Comparison of ENCODE assay signal across 21 mouse cellular contexts in the genomic region with DNA sequence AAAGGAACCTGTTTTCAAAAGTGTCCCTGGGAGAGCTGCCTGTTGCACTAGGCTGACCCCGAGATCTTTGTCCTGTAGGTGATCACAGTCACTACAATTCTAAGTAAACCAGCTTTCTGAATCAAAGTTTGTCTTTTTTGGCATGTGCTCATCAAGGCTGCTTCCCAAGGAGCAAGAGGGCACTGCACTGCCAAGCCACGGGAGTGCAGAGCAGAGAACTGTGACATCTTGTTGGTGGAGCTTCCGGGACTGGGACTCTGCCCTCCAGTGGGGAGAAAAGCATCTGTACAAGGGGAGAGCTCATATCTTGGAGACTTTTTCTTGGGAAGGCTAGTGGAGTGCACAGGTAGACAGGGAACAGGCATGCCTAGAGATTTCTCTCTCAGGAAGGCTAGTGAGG. TPM values are rescaled to one million over a fixed set of nuclear protein-coding genes. Genes with fewer than 3 reads are reported as not detected.
A peak's percentile ranks its signal among the peaks of the same experiment; 100 is the strongest.
DNase-seq lines count a peak whose midpoint lies in the region; ATAC-seq and TF ChIP-seq lines count a peak whose summit lies in the region.
"Had no signal": no experiment of that assay in that cellular context is flagged by ENCODE, and none has a peak within 500 bp of the region (broad histone marks: within the 10 kb centered on the region; RNA-seq: fewer than 3 reads in every experiment).

No protein-coding gene starts in this region.

- peak; percentile 82 for DNase-seq in kidney, adult 11 months
- DNase-seq in midbrain, postnatal 0 days (ENCODE audit: low spot score) = no peak
- DNase-seq in midbrain, embryonic 14.5 days = no peak
- no peak for DNase-seq in kidney, postnatal 0 days (ENCODE audit: low spot score)
- DNase-seq in stomach, postnatal 0 days (ENCODE audit: low spot score) = no peak
- no peak for DNase-seq in heart, embryonic 10.5 days (ENCODE audit: low spot score)
- no peak for DNase-seq in embryo, embryonic 10.5 days (ENCODE audit: low spot score)
- DNase-seq: cerebellum, adult 8-10 months; forebrain, postnatal 0 days; layer of hippocampus, adult 9-11 months; lung, adult 2 months; right cerebral cortex, postnatal 4 days; thymus, postnatal 36 days had no signal

- H3K4me2 ChIP-seq in kidney, embryonic 15.5 days = no peak overlapping the region
- H3K4me2 ChIP-seq in midbrain, postnatal 0 days (ENCODE audit: low read depth, low read length, poor library complexity, severe bottlenecking) = no peak overlapping the region
- no peak overlapping the region for H3K4me2 ChIP-seq in midbrain, embryonic 14.5 days (ENCODE audit: low read length)
- no peak overlapping the region for H3K4me2 ChIP-seq in kidney, postnatal 0 days (ENCODE audit: low read length)
- no peak overlapping the region for H3K4me2 ChIP-seq in stomach, postnatal 0 days (replicated peaks; ENCODE audit: low read depth)
- H3K4me2 ChIP-seq: liver, embryonic 12.5 days; midbrain, embryonic 11.5 days; neural tube, embryonic 12.5 days had no signal

- no peaks in the 10 kb centered on the region for H3K9me3 ChIP-seq in kidney, embryonic 15.5 days (replicated peaks)
- no peaks in the 10 kb centered on the region for H3K9me3 ChIP-seq in midbrain, postnatal 0 days (ENCODE audit: low read length)
- no peaks in the 10 kb centered on the region for H3K9me3 ChIP-seq in midbrain, embryonic 14.5 days (ENCODE audit: control insufficient read depth, low read length)
- no peaks in the 10 kb centered on the region for H3K9me3 ChIP-seq in kidney, postnatal 0 days (replicated peaks; ENCODE audit: low read length)
- no peaks in the 10 kb centered on the region for H3K9me3 ChIP-seq in stomach, postnatal 0 days (ENCODE audit: control insufficient read depth, low read length)
- H3K9me3 ChIP-seq in heart, embryonic 10.5 days = no peaks in the 10 kb centered on the region
- H3K9me3 ChIP-seq: forebrain, embryonic 10.5 days; limb, embryonic 10.5 days; liver, embryonic 12.5 days; neural tube, embryonic 12.5 days had no signal

- H3K9ac ChIP-seq in kidney, embryonic 15.5 days = no peak overlapping the region
- H3K9ac ChIP-seq in midbrain, postnatal 0 days (replicated peaks; ENCODE audit: low read length, poor library complexity, severe bottlenecking) = no peak overlapping the region
- H3K9ac ChIP-seq in midbrain, embryonic 14.5 days (replicated peaks; ENCODE audit: low read length) = no peak overlapping the region
- H3K9ac ChIP-seq in kidney, postnatal 0 days (ENCODE audit: low read depth, low read length) = no peak overlapping the region
- H3K9ac ChIP-seq in stomach, postnatal 0 days (ENCODE audit: low read length) = no peak overlapping the region
- H3K9ac ChIP-seq: forebrain, postnatal 0 days; liver, embryonic 12.5 days; neural tube, embryonic 12.5 days had no signal

- no peak overlapping the region for H3K27ac ChIP-seq in kidney, embryonic 15.5 days
- H3K27ac ChIP-seq in midbrain, postnatal 0 days (ENCODE audit: low read depth, low read length) = no peak overlapping the region
- no peak overlapping the region for H3K27ac ChIP-seq in midbrain, embryonic 14.5 days (replicated peaks; ENCODE audit: low read depth, low read length)
- H3K27ac ChIP-seq in kidney, postnatal 0 days = no peak overlapping the region
- H3K27ac ChIP-seq in stomach, postnatal 0 days (replicated peaks) = peak overlapping the region; percentile 64; the same call in 1 of the 2 replicates
- no peak overlapping the region for H3K27ac ChIP-seq in heart, embryonic 10.5 days
- H3K27ac ChIP-seq: forebrain, embryonic 10.5 days; left cerebral cortex, adult 2 months; limb, embryonic 10.5 days; liver, embryonic 12.5 days; neural tube, embryonic 12.5 days had no signal

- no peak for ATAC-seq in kidney, embryonic 15.5 days (replicated peaks; ENCODE audit: low FRiP score)
- ATAC-seq in midbrain, postnatal 0 days (ENCODE audit: low FRiP score) = no peak
- no peak for ATAC-seq in midbrain, embryonic 14.5 days (ENCODE audit: low FRiP score, low TSS enrichment)
- no peak for ATAC-seq in kidney, postnatal 0 days (replicated peaks; ENCODE audit: low FRiP score, low read depth)
- ATAC-seq in stomach, postnatal 0 days (ENCODE audit: low FRiP score, low TSS enrichment) = 0 out of 2 replicates have a peak, but pooled peaks have one; percentile 50
- ATAC-seq: forebrain, postnatal 0 days; inflammation-experienced regulatory T-cells, adult 6 months; liver, embryonic 12.5 days had no signal

- no peaks in the 10 kb centered on the region for H3K27me3 ChIP-seq in kidney, embryonic 15.5 days
- H3K27me3 ChIP-seq in midbrain, postnatal 0 days (ENCODE audit: insufficient read depth, low read length) = no peaks in the 10 kb centered on the region
- no peaks in the 10 kb centered on the region for H3K27me3 ChIP-seq in midbrain, embryonic 14.5 days (ENCODE audit: control insufficient read depth, insufficient read depth, low read length)
- H3K27me3 ChIP-seq in kidney, postnatal 0 days (ENCODE audit: insufficient read depth, low read length) = no peaks in the 10 kb centered on the region
- no peaks in the 10 kb centered on the region for H3K27me3 ChIP-seq in stomach, postnatal 0 days (ENCODE audit: control insufficient read depth, insufficient read depth, low read length)
- H3K27me3 ChIP-seq in heart, embryonic 10.5 days (ENCODE audit: insufficient read depth, poor library complexity, severe bottlenecking) = no peaks in the 10 kb centered on the region
- H3K27me3 ChIP-seq: liver, embryonic 12.5 days; neural tube, embryonic 12.5 days had no signal

- no peak overlapping the region for H3K4me3 ChIP-seq in kidney, embryonic 15.5 days (replicated peaks)
- no peak overlapping the region for H3K4me3 ChIP-seq in midbrain, postnatal 0 days (ENCODE audit: low read depth, low read length)
- no peak overlapping the region for H3K4me3 ChIP-seq in midbrain, embryonic 14.5 days (replicated peaks; ENCODE audit: low read depth, low read length)
- H3K4me3 ChIP-seq in kidney, postnatal 0 days (replicated peaks; ENCODE audit: low read depth, low read length) = no peak overlapping the region
- H3K4me3 ChIP-seq in stomach, postnatal 0 days (ENCODE audit: low read depth, low read length) = no peak overlapping the region
- H3K4me3 ChIP-seq in heart, embryonic 10.5 days = no peak overlapping the region
- H3K4me3 ChIP-seq: forebrain, embryonic 10.5 days; left cerebral cortex, adult 2 months; limb, embryonic 10.5 days; liver, embryonic 12.5 days; neural tube, embryonic 12.5 days had no signal

- no peaks in the 10 kb centered on the region for H3K4me1 ChIP-seq in kidney, embryonic 15.5 days
- no peaks in the 10 kb centered on the region for H3K4me1 ChIP-seq in midbrain, postnatal 0 days (ENCODE audit: insufficient read depth, low read length)
- H3K4me1 ChIP-seq in midbrain, embryonic 14.5 days (ENCODE audit: control insufficient read depth, insufficient read depth, low read length) = no peaks in the 10 kb centered on the region
- no peaks in the 10 kb centered on the region for H3K4me1 ChIP-seq in kidney, postnatal 0 days (replicated peaks; ENCODE audit: insufficient read depth, low read length)
- no peaks in the 10 kb centered on the region for H3K4me1 ChIP-seq in stomach, postnatal 0 days (replicated peaks; ENCODE audit: control insufficient read depth, insufficient read depth)
- peaks cover 15% of the 10 kb centered on the region for H3K4me1 ChIP-seq in heart, embryonic 10.5 days
- H3K4me1 ChIP-seq: limb, embryonic 10.5 days; liver, embryonic 12.5 days; neural tube, embryonic 12.5 days had no signal

- TF ChIP-seq CTCF in midbrain, postnatal 0 days (IDR thresholded peaks at IDR 0.05) = peak; percentile 7; the same call in 1 of the 2 replicates
- peak; percentile 50 for TF ChIP-seq CTCF in kidney, postnatal 0 days (IDR thresholded peaks at IDR 0.05; ENCODE audit: low read depth)
- peak; percentile 55 for TF ChIP-seq CTCF in stomach, postnatal 0 days (IDR thresholded peaks at IDR 0.05; ENCODE audit: low read depth)

- 57% methylated on average over 3 of the region's 3 CpGs for WGBS in kidney, embryonic 15.5 days
- 58% methylated on average over 3 of the region's 3 CpGs for WGBS in midbrain, postnatal 0 days
- WGBS in midbrain, embryonic 14.5 days = 70% methylated on average over 3 of the region's 3 CpGs
- 53% methylated on average over 3 of the region's 3 CpGs for WGBS in kidney, postnatal 0 days
- WGBS in stomach, postnatal 0 days = 56% methylated on average over 3 of the region's 3 CpGs
- 55% methylated on average over 3 of the region's 3 CpGs for WGBS in heart, embryonic 10.5 days

- no peak for TF ChIP-seq EP300 in stomach, postnatal 0 days (optimal IDR thresholded peaks at IDR 0.05)

- no peaks in the 10 kb centered on the region for H3K36me3 ChIP-seq in kidney, embryonic 15.5 days
- H3K36me3 ChIP-seq in midbrain, postnatal 0 days (ENCODE audit: insufficient read depth, low read length) = no peaks in the 10 kb centered on the region
- H3K36me3 ChIP-seq in midbrain, embryonic 14.5 days (ENCODE audit: control insufficient read depth, insufficient read depth, low read length) = no peaks in the 10 kb centered on the region
- no peaks in the 10 kb centered on the region for H3K36me3 ChIP-seq in kidney, postnatal 0 days (ENCODE audit: insufficient read depth, low read length)
- no peaks in the 10 kb centered on the region for H3K36me3 ChIP-seq in stomach, postnatal 0 days (ENCODE audit: control insufficient read depth, insufficient read depth, low read length)
- no peaks in the 10 kb centered on the region for H3K36me3 ChIP-seq in heart, embryonic 10.5 days
- H3K36me3 ChIP-seq: forebrain, embryonic 10.5 days; limb, embryonic 10.5 days; liver, embryonic 12.5 days; neural tube, embryonic 12.5 days had no signal

RNA-seq across cellular contexts. Expression of gene Ube2e1, which starts 21.9 kb away (rescaled TPM):
- polyA plus RNA-seq in kidney, embryonic 15.5 days (2015; fragmentation: Nextera tagmentation; extraction: Ambion mirVana) = 140 and 148 TPM in 2 replicates
- 45.1 and 45.7 TPM in 2 replicates for total RNA-seq in midbrain, postnatal 0 days (2014; rRNA removed)
- polyA plus RNA-seq in midbrain, postnatal 0 days (2015; fragmentation: Nextera tagmentation; extraction: Ambion mirVana) = 152 TPM in 2 replicates
- polyA plus RNA-seq in midbrain, embryonic 14.5 days (2014; fragmentation: Nextera tagmentation; extraction: Ambion mirVana) = 83.0 and 139 TPM in 2 replicates
- 118 and 122 TPM in 2 replicates for polyA plus RNA-seq in kidney, postnatal 0 days (2015; fragmentation: Nextera tagmentation; extraction: Ambion mirVana)
- 104 TPM in 2 replicates for polyA plus RNA-seq in stomach, postnatal 0 days (2015; fragmentation: Nextera tagmentation; extraction: Ambion mirVana)
- polyA plus RNA-seq in heart, embryonic 10.5 days (2016; fragmentation: Nextera tagmentation; extraction: Ambion mirVana) = 63.9 and 107 TPM in 2 replicates
